Mouse (Mus musculus) induced T-regulatory cell, adult 2 months (primary cell): ENCODE results near the gene Timm22.

ENCODE experiments used
- DNase-seq: peaks from one replicate; pipeline ENCODE4 v3.0.0-alpha.2; 2012; ENCODE audit warnings: low read depth

The Timm22 gene

DNA sequence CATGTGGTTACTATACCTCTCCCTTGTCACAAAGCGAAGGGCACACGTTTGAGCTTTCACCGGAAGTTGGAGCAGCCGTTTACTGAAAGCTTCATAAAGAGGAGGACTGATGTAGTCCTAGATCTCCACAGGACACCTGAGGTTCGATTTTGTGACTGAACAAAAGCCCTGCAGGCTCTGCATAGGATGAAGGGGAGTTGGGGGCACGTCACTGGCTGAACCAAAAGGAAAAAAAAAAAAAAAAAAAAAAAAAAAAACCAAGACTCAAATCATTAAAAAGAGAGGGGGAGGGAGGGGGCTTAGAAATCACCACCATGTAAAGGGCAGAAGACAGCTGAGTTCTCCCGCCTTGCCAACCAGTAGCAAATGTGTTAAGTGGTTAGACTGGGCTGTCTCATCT is 18.0 kb upstream of the Timm22 start:
- DNase-seq, result no peak

DNA sequence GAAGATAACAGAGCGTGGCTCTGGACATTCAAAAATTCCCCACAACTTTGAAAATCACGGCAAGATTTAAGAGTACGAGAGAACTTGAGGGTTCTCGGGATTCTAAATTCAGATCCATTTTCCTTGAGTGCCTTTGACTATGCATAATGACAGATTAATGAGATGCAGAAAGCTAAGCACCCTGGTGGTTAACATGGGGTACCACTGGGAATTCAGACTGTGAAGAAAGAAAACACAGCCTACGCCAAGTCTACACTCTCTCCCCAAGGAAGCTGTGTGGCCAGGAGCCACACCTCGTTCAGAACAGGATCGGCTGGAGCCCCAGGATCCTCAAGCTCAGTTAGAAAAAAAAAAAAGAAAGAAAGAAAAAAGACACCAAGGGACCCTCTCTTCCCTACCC is 14.2 kb upstream of the Timm22 start:
- no peak for DNase-seq

DNA sequence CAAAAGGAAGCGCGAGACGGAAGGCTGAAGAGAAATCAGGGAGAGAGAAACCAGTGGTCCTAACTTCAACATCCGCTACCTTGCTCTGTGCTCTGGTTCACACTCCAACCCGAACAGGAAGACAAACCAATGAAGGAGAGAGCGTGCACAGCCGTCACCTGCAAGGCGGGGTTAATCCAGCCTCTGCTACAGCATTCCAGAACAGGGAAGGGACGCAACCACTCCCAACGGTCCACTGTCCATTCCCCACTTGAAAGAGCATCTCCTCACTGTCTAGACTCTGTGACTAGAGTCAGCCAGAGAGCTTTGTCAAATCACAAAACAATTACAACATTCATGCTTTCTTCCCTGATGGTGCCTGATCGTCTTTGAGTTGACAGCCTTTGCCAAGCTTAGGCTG is 13.8 kb upstream of the Timm22 start:
- DNase-seq, result no peak

DNA sequence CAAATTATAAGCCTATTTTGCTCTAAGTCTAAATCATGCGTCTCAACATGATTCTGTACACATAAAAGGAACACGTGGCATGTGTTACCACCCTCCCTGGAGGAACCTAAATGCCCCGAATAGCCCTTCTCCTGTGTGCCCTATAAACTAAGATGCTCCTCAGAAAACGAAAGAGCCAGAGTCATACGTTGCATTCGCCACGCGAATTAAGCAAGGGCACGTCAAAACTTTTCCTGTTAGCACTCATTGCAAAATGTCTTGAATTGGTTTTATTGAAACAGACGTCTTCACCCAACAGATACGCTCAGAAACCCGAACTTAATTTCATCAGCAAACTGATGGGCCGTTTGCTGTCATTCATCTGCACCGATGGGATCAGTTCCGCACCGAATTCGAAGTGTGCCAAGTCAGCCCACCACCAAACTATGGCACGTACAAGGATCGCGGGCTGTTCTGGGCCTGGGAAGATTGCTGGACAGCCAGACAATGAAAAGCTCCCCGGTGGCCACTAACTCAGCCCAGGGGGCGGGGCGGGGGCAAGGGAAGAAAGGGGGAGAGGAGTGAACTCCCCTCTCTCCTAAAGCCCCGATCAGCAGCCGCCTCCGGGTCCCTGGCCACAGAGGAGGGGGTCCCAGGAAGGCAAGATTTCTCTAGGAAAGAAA is 9.0 kb upstream of the Timm22 start:
- peak; percentile 54 for DNase-seq

DNA sequence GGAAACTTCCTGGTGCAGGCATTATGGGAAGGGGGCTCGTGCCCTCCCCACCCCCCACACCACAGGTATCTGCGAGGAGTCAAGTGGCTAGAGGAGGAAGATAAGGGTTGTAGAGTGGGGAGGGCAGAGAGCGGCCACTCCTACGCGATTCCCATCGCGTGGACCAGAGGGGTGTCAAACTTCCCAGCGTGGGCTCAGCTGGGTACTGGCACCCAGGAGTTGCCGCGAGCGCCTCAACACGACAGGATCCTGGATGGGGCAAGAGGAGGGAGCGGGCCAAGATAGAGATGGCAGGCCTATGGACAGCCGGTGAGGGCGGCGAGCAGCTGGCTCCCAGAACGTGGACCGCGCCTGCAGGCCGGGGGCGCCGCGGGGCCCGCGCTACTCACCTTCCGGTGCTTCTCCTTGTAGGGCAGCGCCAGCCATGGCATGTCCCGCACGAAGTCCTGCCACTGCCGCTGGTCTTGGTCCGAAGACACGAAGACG is 8.4 kb upstream of the Timm22 start:
- DNase-seq, result no peak

DNA sequence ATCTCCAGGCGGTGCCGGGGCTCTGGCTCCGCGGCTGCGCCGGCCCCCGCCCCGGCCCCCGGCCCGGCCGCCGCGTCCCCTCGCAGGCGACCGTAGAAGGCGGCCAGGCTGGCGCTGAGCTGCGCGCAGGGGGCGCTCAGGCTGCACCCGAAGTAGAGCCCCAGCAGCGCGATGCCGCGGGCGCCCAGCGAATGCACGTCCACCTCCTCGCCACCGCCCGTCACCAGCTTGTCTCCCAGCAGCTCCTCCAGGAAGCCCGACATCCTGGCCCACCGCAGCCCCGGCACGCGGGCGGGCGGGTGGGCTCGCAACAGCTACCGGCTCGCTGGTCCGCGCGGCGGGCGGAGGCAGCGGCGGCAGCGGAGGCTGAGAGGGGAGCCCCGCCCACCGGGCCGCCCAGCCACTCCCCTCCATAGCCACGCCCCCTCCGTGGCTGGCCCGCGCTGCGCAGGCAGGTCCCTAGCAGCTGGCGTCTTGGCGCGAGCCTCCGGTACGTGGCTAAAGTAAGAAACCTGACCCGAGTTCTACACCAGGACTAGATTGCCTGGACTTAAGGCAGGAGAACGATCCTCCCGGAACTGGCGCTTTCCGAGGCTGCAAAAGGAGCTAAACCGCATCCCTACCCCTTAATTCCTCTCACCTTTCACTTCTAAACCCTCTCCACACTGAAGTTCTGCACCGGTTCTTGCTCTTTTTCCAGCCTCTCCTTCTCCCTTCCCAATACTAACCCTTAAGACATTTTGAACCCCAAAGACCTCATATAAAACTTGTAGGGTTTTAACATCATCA is 7.8 kb upstream of the Timm22 start, which contains the start of gene Nxn:
Nxn (minus strand) TSS at position 343 of the 789 bp plus-strand sequence.
- peak; percentile 92 for DNase-seq

DNA sequence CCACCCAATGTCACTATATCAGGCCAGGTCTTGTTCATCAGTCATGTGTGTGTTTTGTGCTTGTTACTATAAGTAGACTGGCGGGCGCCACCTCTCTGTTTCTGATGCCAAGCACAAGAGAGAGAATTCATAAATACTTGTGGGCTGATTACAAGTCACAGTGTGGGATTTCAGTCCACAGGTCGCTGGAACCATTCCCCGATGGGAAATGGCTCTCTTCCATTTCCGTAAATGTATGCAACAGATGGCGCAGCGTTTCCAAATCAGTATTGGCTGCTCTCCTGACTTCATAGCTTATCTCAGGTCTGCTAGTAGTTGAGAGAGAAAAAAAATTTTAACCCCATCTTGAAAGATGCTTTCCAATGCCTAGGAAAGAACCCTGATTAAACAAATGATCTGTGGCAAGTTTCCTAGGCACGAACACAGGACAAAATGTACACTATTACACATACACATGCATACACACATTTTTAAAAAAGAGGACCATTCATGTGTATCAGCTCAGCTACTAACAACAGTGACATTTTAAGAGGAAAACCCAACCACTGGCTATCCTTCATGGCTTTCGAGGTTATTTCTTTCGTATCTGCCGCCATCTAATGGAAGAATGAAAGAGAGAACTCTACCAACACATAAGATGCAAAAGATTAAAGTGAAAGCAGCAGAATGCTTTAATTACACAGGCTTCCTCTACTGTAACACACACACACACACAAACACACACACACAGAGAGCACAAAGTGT is 7.0 kb upstream of the Timm22 start:
- DNase-seq, result peak; percentile 72

DNA sequence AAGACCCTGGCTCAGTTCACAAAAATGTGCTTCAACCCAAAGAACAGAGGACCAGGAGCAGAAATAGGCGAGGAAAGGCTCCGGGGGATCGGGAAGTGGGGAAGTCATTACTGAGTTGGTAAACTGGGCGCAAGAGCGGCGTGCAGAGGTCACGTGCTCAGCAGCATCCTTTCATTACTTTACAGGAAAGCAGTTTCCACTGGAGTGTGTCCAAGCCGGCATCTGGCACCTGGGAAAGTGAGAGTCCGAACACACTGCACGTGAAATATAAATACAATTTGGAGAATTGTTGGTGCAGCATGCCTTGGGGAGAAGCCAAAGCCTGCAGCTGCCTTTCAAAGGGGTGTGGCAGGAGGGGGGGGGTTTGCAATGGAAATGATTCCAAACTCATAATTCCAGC is 5.4 kb upstream of the Timm22 start:
- no peak for DNase-seq

DNA sequence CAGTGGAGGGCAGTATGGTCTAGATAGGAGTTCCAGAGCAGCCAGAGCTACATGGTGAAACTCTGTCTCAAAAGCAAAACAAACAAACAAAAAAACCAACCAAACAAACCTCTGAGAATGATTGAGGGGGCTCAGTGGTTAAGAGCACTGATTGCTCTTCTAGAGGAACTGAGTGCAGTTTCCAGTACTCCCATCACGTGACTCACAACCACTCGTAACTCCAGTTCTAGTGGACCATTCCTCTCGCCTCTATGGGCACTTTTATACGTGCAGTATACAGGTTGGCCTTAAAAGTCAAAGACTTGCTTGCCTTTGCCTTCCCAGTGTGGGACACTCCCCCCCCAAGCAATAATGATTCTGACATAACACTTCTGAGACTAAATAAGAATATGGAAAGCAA is 1.6 kb upstream of the Timm22 start:
- no peak for DNase-seq

DNA sequence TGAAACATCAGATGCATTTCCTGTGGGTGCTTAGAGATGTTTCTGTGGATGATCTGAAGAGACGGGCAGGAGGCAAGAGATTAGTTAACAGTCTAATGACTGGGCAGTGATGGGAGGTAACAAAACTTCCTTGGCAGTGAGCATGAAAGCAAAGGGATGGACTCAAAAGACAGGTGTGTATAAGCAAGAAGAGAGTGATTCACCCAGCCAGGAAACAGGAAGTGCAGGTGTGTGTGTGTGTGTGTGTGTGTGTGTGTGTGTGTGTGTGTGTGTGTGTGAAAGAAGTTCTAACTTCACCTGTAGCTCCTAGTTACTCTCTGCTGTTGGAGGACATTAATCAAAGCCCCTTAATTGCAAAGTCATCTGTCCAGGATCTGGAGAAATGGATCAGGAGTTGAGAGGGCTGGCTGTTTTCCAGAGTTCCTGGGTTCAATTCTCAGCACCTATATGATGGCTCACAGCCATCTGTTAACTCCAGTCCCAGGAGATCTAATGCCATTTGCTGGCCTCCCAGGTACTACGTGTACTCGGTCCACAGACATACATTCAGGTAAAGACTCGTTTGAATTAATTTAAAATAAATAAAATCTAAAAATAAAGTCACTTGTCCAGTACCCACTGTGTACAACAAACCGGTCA is 1.0 kb upstream of the Timm22 start:
- DNase-seq, result peak; percentile 58

DNA sequence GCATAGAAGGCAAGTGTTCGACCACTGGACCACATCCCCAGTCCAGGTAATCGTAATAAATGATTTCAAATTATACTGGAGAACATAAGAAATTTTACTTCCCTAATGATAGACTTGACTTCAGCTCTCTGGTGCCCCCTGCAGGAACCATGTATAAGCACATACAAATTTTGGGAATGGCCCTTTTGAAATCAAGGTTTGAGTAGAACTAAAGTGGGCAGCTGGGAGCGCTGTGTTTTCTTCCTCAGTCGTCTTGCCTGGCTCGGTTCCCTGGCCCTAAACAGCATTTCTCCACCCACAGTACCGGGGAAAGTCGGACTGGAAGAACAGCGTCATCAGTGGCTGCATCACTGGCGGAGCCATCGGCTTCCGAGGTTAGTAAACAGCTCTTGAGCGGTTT is 4.1 kb downstream of the Timm22 start:
- peak; percentile 87 for DNase-seq

DNA sequence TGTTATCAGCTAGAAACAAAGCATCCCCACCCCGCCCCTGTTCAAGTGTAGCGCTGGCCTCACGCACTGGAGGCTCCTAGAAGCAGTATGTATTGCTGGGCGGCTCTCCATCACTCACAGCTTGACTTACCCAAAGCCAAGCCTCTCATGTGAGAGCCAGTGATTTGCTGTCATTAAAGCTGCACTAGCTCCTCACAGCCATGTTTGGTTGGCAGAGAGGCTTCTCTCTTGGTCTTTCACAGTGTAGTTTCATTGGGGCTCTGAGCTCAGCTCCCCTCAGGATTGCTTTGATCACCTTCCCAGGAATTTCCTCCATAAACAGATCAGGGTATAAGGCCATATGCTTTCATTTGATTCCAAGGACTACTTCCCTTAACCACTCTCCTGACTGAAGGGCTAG is 6.5 kb downstream of the Timm22 start:
- DNase-seq, result no peak

DNA sequence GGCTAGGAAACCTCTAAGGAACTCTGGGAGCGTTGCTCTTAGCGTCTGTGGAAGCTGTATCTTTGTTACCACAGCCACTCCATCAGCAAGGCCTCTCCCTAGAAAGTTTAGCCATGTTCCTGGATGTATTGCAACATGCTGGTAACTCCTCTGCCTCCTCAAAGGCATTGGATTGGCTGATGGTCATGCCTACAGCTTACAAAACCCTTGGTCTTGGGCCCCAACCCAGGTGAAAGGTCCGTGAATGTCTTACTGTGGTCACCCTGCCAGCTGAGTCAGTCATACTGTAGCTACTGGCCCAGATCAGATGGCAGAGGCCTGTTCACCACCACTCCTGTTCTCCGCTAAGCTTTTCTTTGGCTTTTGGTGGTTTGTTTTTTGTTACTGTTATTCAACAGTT is 8.2 kb downstream of the Timm22 start:
- no peak for DNase-seq

DNA sequence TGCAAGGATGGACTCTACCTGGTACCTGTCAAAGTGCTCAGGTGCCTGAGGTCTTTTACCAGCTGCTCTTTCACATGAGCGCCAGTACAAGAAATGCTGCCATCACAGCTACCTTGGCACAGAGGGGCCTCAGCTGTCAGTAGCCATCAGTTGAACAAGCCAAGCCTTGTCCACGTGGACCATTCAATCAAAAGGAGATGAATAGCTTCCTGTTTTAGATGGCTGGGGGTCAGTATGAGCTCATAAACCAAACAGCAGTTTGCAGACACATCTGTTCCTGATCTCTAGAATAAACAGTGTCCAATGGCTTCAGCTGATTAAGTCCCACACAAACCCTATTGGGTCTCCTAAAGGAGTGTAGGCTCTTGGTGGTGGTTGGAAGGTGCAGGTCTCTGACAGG is 9.2 kb downstream of the Timm22 start:
- DNase-seq, result no peak

DNA sequence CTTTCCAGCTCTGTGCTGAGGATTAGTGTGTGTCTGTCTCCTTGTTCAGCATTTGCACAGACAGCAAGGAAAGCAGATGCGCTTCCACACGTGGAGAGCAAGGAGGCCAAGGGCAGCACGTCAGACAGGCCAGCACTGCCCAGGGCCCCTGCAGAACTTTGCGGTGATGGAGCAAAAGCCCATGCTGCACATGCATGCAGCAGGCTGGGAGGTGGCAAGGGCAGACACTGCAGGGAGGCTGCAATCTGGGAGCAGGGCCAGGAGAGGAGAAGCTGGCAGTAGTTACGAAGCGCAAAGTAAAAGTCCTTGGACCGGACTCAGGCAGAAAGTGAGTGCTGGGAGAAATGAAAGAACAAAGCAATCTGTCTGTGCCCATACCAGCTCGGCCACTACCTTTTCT is 11.7 kb downstream of the Timm22 start:
- no peak for DNase-seq

DNA sequence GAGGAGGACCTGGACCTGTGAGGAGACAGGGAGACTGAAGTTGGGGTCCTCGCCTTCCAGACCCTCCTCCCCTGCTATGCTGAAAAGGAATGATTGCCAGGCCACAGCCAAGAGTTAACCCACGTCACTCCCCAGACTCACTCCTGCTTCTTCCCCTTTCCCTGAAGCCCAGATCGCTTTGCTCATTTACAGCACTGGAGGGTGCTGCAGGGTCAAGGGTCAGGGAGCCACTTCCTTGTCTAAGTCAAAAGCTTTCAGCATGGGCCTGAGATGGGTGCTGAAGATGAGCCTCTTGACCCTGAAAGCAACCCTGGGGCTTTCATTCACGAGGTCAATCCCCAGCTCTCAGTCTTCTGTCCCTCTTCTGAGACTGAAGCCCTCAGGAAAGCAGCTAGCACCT is 12.4 kb downstream of the Timm22 start:
- DNase-seq, result no peak

DNA sequence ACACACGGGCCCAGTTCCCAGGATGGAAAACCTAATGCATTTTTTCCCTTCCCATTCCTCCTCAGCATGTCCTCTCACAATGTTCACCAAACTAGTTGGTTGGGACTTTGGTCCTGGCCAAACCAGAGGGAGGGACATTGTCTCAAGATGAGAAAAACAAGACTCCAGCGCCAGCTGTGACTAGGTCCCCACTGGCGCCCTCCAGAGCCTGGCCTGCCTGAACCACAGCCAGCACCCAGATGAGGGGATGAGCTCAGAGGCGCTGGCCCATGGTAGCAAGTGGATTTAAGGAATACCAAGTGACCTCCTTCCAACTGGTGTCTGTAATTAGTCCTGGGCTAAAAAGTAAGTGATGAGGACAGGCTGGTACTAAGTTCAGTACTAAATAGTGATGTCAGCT is 14.1 kb downstream of the Timm22 start:
- no peak for DNase-seq

DNA sequence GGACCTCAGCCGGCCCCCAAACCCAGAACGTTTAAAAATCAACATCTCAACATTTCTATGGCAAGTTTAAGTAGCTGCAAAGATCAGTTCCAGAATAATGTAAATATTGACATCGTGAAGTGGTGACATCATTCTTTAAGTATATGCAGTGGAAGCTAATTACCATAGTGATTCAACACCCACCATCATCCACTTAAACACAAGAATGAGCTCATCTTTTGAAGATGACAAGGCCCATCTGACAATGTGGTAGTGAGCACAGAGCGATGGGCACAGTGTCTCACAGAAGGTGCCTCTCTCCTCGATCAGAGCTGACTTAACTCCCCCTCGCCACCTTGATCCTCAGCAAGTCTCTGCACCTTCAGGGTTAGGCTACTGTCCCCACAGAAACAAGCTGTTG is 19.0 kb downstream of the Timm22 start:
- no peak for DNase-seq

DNA sequence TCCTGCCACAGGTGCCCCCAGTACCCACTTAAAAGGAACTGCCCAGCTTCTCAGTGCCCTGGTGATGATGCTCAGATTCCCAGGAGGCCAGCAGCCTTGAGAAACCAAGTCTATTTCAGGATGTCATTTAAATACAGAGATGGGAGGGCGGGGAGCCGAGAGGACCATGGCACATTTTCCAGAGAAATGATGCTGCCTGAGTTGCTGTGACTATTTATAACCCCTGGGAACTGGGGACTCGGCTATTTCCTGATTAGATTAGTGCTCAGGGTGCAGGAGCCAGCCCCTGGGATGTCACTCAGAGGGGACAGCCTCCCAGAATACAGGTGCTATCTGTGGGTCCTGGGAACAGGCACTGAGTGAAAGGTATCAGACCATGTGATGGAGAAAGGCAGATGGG is 21.0 kb downstream of the Timm22 start:
- DNase-seq, result no peak

DNA sequence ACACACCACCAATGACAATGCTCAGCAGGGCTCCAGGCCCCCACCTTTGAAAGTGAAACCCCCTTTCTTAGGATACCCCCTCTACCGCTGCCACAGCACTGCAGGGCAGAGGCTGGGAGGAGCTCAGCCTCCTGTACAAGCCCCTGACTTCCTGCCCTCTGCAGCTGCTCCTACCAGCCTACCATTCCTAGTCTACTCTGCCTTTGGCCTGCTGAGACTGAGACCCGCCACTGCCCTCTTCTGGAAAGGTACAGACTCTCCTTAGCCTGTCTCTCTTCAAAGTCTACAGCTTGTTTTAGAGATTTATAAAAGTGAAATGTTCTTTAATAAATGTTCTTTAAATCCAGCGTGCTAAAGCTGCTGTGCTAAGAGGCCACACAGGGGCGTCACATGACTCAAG is 22.3 kb downstream of the Timm22 start:
- DNase-seq, result no peak

DNA sequence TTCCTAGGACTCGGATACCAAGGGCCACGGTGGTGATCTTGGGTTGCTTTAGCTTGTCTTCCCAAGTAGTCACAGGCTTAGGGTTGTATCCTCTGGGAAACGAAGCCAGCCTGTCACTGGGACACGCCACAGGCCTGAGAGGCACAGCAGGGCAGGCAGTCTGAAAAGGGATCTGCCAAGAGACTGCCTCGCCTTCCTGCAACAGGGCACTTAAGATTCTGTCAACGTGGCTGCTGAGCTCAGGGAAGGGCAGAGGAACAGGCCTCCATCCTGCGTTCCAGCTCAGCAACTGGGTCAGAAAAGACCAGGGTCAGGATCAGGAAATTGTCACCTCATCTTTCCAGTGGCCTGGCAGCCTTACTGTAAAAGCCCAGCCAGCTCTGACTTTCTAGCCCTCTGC is 22.8 kb downstream of the Timm22 start:
- DNase-seq, result no peak

DNA sequence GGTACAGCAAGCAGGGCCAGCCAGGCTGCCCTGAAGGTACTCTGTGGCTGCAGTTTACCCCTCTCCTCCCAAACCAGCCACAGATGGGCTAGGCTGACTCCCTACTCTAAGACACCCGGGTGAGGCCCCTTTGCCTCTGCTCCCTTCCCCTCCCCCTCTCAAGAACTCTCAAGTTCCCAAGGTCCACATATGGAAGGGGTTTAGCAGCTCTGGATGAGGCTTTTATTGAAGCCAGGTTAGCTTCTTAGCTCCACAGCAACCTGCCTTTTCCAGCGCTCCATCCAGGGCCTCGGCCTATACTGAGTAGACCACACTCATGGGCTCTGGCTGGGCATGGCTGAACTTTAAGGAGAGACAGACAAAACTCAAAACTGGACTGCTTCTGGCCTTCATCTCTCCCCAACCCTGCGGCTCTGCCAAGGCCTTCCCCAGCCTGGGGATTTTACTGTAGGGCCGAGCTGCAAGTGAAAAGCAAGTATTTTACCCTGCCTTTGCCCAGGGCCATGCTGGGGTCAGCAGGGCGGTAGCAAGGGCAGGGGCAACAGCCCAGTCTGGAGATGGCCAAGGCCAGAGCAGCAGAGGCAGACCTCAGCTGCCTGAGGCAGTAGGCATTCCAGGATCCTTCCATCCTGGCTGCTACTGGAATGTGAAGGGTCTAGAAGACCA is 23.3 kb downstream of the Timm22 start:
- no peak for DNase-seq
